Mouse (Mus musculus): ENCODE results near the gene Tubgcp2.

The Tubgcp2 gene

GRCm38 (mm10) chr7:139946032-139946431, 90.4 kb downstream of the Tubgcp2 start:
- no peak for DNase-seq (ENCODE audit: low read depth, low spot score)

Data from CD4-positive, CD25-positive, alpha-beta regulatory T cell, adult 2 months (primary cell).